ENCODE assay signal across 8 mouse cellular contexts in the genomic region with DNA sequence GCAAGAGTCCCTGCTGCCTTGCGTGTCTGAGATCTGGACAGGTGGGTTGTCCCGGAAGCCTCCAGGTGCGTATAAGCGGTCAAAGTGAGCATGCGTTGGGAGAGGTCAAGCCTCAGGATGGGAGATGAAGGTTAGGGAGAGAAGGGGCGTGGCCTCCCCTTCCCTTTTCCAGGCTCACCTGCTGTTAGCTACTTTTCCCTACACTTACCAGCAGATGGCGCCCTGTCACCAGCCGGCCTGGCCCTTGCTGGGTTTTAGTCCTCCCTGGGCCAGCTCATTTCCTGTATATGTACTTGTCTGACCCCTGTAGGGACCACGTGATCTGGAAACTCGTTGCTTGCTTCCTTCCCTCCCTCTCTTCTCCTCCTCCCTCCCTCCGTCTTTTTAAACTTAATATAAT. TPM values are rescaled to one million over a fixed set of nuclear protein-coding genes. Genes with fewer than 3 reads are reported as not detected.
DNase-seq lines count a peak whose midpoint lies in the region; ATAC-seq and TF ChIP-seq lines count a peak whose summit lies in the region.

No protein-coding gene starts in this region.

- WGBS in stomach, embryonic 14.5 days: 12% methylated on average over 11 of the region's 11 CpGs

- no peak overlapping the region for H3K4me2 ChIP-seq in stomach, embryonic 14.5 days (replicated peaks; ENCODE audit: low read depth, low read length)

- H3K36me3 ChIP-seq in stomach, embryonic 14.5 days (ENCODE audit: control insufficient read depth, insufficient read depth, low read length): no peaks in the 10 kb centered on the region

- H3K9me3 ChIP-seq in stomach, embryonic 14.5 days (ENCODE audit: control insufficient read depth, low read depth, low read length): no peaks in the 10 kb centered on the region

- ATAC-seq in monocyte, adult 5-6 weeks (replicated peaks; ENCODE audit: insufficient number of reproducible peaks, low FRiP score, low TSS enrichment, poor library complexity, severe bottlenecking): peak; percentile 82
- ATAC-seq in stomach, embryonic 14.5 days (ENCODE audit: insufficient number of reproducible peaks, insufficient read depth, low FRiP score, low read depth): peak; percentile 72

- no peak overlapping the region for H3K4me3 ChIP-seq in embryonic fibroblast, embryonic 13.5 days (ENCODE audit: insufficient read depth, low read length)
- no peak overlapping the region for H3K4me3 ChIP-seq in stomach, embryonic 14.5 days (ENCODE audit: low read depth, low read length)

- peak; percentile 94 for DNase-seq in 416B (ENCODE audit: low read depth)
- DNase-seq in adrenal gland, postnatal 36 days: peak; percentile 87 to 89
- DNase-seq in heart, adult 9 months (ENCODE audit: low spot score in 2 of 2): peak; percentile 69
- peak; percentile 82 for DNase-seq in kidney, adult 9 months
- peak; percentile 91 for DNase-seq in liver

- TF ChIP-seq CTCF in embryonic fibroblast, embryonic 13.5 days (IDR thresholded peaks at IDR 0.05; ENCODE audit: borderline replicate concordance, insufficient read depth, low read length): peak; percentile 87

- no peak overlapping the region for H3K9ac ChIP-seq in stomach, embryonic 14.5 days (replicated peaks; ENCODE audit: low read depth, low read length)

- no peaks in the 10 kb centered on the region for H3K27me3 ChIP-seq in stomach, embryonic 14.5 days (ENCODE audit: control insufficient read depth, insufficient read depth, low read length)

- no peak overlapping the region for H3K27ac ChIP-seq in embryonic fibroblast, embryonic 13.5 days (ENCODE audit: insufficient read depth, low read length)
- H3K27ac ChIP-seq in stomach, embryonic 14.5 days (ENCODE audit: low read length): no peak overlapping the region

- 0 out of 2 replicates have a peak, but pooled peaks cover 4% of the 10 kb centered on the region for H3K4me1 ChIP-seq in embryonic fibroblast, embryonic 13.5 days (ENCODE audit: control insufficient read depth, insufficient read depth, low read length)
- peaks cover 14% of the 10 kb centered on the region for H3K4me1 ChIP-seq in stomach, embryonic 14.5 days (ENCODE audit: control insufficient read depth, insufficient read depth, low read length)

- TF ChIP-seq POLR2A in embryonic fibroblast, embryonic 13.5 days (IDR thresholded peaks at IDR 0.05; ENCODE audit: low read depth, low read length): no peak

RNA-seq across cellular contexts. Expression of gene Lrrc20, which starts 16.4 kb away (rescaled TPM):
- 10 to 100 TPM; 15.1 to 24.4 TPM for total RNA-seq in adrenal gland, postnatal 36 days (2021)
- 10.0 and 11.8 TPM in 2 replicates for polyA plus RNA-seq in embryonic fibroblast, embryonic 13.5 days (2011; ENCODE audit: insufficient read length, low read depth, missing spikeins)
- 2.1 to 4.9 TPM (median 3.3 TPM) in 3 replicates for total RNA-seq in monocyte, adult 5-6 weeks (2017)
- polyA plus RNA-seq in stomach, embryonic 14.5 days (2014; fragmentation: Nextera tagmentation; extraction: Ambion mirVana): 5.3 and 6.9 TPM in 2 replicates

RNA-seq across cellular contexts. Expression of gene Eif4ebp2, which starts 39.6 kb away (rescaled TPM):
- total RNA-seq in adrenal gland, postnatal 36 days (2021): 100 to 1,000 TPM; 100 to 110 TPM
- 56.4 and 68.9 TPM in 2 replicates for polyA plus RNA-seq in embryonic fibroblast, embryonic 13.5 days (2011; ENCODE audit: insufficient read length, low read depth, missing spikeins)
- 9.4 to 20.7 TPM (median 11.8 TPM) in 3 replicates for total RNA-seq in monocyte, adult 5-6 weeks (2017)
- polyA plus RNA-seq in stomach, embryonic 14.5 days (2014; fragmentation: Nextera tagmentation; extraction: Ambion mirVana): 52.0 and 52.8 TPM in 2 replicates
